Mouse (Mus musculus): Measurements from ENCODE around the gene Dck. TPM values are rescaled to one million over a fixed set of nuclear protein-coding genes. Genes with fewer than 3 reads are reported as not detected.

Dck gene
- polyA plus RNA-seq, 1 experiment from 2014 or later: 123 TPM

DNA sequence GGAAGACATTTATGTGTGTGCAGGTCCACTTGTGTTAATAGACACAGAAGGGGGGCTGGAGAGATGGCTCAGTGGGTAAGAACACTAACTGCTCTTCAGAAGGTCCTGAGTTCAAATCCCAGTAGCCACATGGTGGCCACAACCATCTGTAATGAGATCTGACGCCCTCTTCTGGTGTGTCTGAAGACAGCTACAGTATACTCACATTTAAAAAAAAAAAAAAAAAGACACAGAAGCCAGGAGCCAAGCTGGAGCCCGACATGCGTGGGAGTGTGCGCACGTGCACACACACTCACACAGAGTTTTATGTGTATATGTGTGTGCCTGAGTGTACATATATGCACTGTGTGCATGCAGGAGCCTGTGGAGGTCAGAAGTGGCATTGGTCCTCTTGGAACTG lies 2.2 kb upstream of the Dck start:
- Histone ChIP-seq H3K27ac (no peak overlapping the region), H3K27me3 (no peaks in the 10 kb centered on the region), H3K9ac (no peak overlapping the region), H3K36me3 (ENCODE audit: poor library complexity, severe bottlenecking) (0 out of 2 replicates have a peak, but pooled peaks cover 1% of the 10 kb centered on the region), H3K4me2 (no peak overlapping the region), H3K4me1 (peaks cover 18% of the 10 kb centered on the region), H3K9me3 (replicated peaks) (no peaks in the 10 kb centered on the region), H3K4me3 (no peak overlapping the region)
- ATAC-seq: no peak
- 96% methylated on average over 5 of the region's 5 CpGs for WGBS

DNA sequence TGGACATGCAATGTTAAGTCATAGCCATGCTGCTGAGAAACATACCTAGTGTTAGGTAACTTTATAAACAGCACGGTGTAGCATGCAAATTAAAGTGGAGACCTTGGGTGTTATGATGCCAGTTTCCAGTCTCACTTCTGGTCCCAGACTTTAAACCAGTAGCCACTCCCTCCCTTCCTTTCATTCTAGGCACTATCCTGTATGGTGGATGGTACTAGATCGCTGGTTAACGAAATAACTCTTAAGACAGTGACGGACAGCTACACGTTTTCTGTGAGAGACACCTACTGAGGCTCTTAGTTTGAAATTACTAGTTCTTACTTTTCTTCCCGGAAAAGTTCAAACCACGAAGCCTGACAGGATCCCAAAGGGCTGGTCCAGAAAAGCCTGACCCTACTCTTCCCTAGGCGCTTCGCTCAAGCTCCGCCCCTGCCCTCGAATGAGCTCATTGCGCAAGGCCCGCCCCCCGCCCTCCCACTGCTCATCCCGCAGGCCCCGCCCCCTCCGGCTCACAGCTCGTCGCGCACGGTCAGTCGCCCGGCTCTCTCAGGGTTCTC lies 288 bp upstream of the Dck start:
- Histone ChIP-seq H3K9ac (peak overlapping the region; percentile 69; the same call in 1 of the 2 replicates), H3K36me3 (ENCODE audit: poor library complexity, severe bottlenecking) (peaks cover 16% of the 10 kb centered on the region), H3K4me2 (peak overlapping the region; percentile 65), H3K4me3 (peak overlapping the region; percentile 70), H3K9me3 (replicated peaks) (no peaks in the 10 kb centered on the region), H3K27ac (peak overlapping the region; percentile 95), H3K27me3 (no peaks in the 10 kb centered on the region), H3K4me1 (peaks cover 23% of the 10 kb centered on the region)
- WGBS: 1% methylated on average over 22 of the region's 23 CpGs
- ATAC-seq: peak; percentile 65

DNA sequence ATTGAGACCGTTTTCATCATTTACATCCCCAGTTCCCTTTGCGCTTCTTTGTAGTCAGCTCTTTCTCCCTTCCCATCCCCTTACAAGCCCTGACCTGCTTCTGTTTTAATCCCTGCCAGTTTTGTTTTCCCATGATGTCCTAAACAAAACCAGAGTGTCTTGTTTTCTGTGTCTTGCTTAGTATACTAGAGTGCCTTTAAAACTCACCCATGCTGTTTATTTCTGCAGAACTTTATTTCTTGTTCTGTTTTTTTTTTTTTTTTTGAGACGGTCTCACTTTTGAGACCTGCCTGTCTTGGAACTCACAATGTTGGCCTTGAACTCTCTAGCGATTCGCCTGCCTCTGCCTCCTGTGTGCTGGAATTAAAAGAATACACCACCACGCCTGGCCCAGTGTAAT lies 791 bp downstream of the Dck start:
- Histone ChIP-seq H3K27me3 (no peaks in the 10 kb centered on the region), H3K36me3 (ENCODE audit: poor library complexity, severe bottlenecking) (peaks cover 26% of the 10 kb centered on the region), H3K4me1 (peaks cover 23% of the 10 kb centered on the region), H3K4me3 (peak overlapping the region; percentile 70), H3K27ac (peak overlapping the region; percentile 95), H3K4me2 (peak overlapping the region; percentile 65), H3K9me3 (replicated peaks) (no peaks in the 10 kb centered on the region), H3K9ac (peak overlapping the region; percentile 69)
- ATAC-seq: no peak
- WGBS: 9% methylated on average over 6 of the region's 6 CpGs

DNA sequence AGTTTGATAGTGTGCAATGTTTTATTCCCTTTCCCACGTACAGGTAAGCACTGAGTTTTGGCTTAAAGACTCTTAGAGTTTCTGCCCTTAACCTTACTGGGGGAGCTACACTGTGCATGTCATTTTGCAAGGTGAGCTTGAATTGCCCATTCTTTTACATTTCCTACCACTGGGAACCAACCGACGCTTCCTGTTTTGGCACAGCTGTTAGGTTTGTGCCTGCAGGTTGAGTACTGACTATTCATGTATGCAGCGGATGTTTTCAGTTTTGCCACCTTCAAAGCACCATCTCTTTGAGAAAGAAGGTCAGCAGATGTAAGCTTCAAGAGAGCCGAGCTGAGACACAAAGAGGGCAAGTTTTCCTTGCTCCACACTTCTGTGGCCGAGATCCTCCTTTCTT lies 1.3 kb downstream of the Dck start:
- no peak overlapping the region for H3K27ac ChIP-seq
- no peaks in the 10 kb centered on the region for H3K27me3 ChIP-seq
- no peaks in the 10 kb centered on the region for H3K9me3 ChIP-seq (replicated peaks)
- ATAC-seq: no peak
- peaks cover 23% of the 10 kb centered on the region for H3K4me1 ChIP-seq
- H3K4me3 ChIP-seq: peak overlapping the region; percentile 70
- WGBS: 42% methylated on average over 6 of the region's 6 CpGs
- peaks cover 29% of the 10 kb centered on the region for H3K36me3 ChIP-seq (ENCODE audit: poor library complexity, severe bottlenecking)
- H3K9ac ChIP-seq: peak overlapping the region; percentile 69
- H3K4me2 ChIP-seq: peak overlapping the region; percentile 65

DNA sequence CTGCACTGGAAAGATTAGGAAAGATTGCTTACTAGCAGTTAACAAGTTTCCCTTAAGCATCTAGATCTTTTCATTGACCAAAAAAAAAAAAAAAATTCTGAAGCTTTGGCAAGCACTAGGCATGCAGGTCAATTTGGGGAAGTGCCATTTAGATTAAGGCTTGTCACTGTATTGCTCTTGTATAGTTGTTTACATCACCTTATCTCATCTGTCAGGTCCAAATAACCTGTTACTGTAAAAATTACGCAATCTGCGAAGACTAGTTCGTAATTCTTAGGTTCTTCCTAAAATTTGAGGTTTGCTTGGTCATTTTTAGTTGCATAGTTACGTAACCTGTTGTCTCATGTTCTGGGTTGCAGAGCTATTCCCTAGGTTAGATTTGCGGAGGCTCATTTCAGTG lies 2.1 kb downstream of the Dck start:
- H3K9ac ChIP-seq: peak overlapping the region; percentile 69
- no peaks in the 10 kb centered on the region for H3K9me3 ChIP-seq (replicated peaks)
- H3K4me2 ChIP-seq: peak overlapping the region; percentile 65
- no peaks in the 10 kb centered on the region for H3K27me3 ChIP-seq
- ATAC-seq: no peak
- no peak overlapping the region for H3K27ac ChIP-seq
- peak overlapping the region; percentile 70 for H3K4me3 ChIP-seq
- H3K4me1 ChIP-seq: peaks cover 23% of the 10 kb centered on the region
- WGBS: 94% methylated on average over 5 of the region's 5 CpGs
- H3K36me3 ChIP-seq (ENCODE audit: poor library complexity, severe bottlenecking): peaks cover 36% of the 10 kb centered on the region

DNA sequence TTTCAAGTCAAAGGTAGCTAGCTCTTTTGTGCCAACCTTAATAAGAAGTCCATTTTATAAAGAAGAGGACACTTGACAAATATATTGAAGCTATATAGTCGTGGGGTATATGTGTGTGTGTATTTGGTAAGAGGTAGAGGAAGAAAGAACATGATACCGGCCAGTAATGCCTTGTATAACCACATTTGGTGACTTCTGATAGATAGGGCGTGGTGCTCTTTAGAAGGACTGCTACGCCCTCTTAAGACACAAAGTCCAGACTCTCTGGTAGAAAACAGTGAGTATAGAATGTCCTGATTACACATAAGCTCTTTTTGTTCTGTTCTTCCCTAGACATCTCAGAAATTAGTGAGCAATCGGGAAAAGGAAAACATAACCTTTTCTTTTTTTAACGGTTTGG lies 3.4 kb downstream of the Dck start:
- Histone ChIP-seq H3K4me1 (peaks cover 23% of the 10 kb centered on the region), H3K9ac (no peak overlapping the region), H3K27ac (no peak overlapping the region), H3K36me3 (ENCODE audit: poor library complexity, severe bottlenecking) (peaks cover 48% of the 10 kb centered on the region), H3K4me2 (no peak overlapping the region), H3K4me3 (no peak overlapping the region), H3K27me3 (no peaks in the 10 kb centered on the region), H3K9me3 (replicated peaks) (no peaks in the 10 kb centered on the region)
- WGBS: 92% methylated on average over 6 of the region's 6 CpGs
- no peak for ATAC-seq

DNA sequence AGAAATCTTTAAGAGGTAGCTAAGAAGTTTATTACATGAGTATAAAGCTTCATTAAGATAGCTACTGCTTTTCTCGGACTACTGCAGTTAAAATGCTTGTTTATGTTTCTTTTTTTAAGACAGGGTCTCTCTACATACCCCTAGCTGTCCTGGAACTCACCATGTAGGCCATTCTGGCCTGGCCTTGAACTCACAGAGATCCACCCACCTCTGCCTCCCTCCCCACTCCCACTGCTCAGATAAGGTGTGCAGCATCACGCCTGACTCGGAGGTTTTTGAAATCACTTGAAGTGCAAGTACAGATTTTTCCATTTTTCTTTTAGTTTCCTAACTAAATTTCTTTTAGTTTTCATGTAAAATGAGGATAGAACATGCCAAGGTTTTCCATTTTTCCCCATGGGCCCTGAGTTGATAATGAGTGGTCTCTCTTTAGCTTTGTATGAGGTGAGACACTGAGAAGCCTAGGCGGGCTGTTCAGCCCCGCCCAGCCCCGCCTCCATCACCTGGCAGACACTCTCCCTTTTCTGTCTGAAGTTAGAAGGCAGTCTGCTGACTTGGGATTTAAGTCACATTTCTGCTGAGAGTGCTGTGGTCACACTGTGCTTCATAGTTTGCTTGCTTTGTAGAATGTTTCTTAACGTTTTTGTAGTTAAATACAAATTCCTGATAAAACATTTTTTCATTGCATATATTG lies 17.4 kb downstream of the Dck start:
- Histone ChIP-seq H3K36me3 (ENCODE audit: poor library complexity, severe bottlenecking) (peaks cover 73% of the 10 kb centered on the region), H3K4me3 (no peak overlapping the region), H3K27ac (no peak overlapping the region), H3K4me1 (no peaks in the 10 kb centered on the region), H3K9me3 (replicated peaks) (no peaks in the 10 kb centered on the region), H3K4me2 (no peak overlapping the region), H3K9ac (no peak overlapping the region), H3K27me3 (no peaks in the 10 kb centered on the region)
- WGBS: 85% methylated on average over 7 of the region's 7 CpGs
- no peak for ATAC-seq

DNA sequence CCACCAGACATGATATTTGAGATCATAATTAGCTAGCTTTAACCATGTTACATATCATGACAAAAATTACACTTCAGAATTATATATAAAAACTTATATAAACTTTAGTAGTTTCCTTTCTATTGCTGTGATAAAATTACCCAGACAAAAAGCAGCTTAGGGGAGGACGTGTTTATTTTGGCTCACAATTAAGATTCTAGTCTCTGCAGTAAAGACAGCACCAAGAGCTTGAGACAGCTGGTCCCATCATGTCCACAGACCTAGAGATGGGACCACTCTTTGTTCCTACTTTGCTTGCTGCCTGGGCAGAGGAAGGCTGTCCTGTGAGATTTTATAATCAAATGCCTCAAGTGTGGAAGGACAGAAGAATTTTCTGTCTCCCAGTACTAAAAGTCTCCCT lies 20.3 kb downstream of the Dck start:
- H3K27ac ChIP-seq: no peak overlapping the region; the same call in 1 of the 2 replicates
- no peaks in the 10 kb centered on the region for H3K27me3 ChIP-seq
- H3K9ac ChIP-seq: no peak overlapping the region
- ATAC-seq: no peak
- no peaks in the 10 kb centered on the region for H3K9me3 ChIP-seq (replicated peaks)
- H3K4me1 ChIP-seq: no peaks in the 10 kb centered on the region
- peaks cover 54% of the 10 kb centered on the region for H3K36me3 ChIP-seq (ENCODE audit: poor library complexity, severe bottlenecking)
- H3K4me3 ChIP-seq: no peak overlapping the region
- WGBS: 92% methylated on average over 1 of the region's 1 CpGs
- H3K4me2 ChIP-seq: no peak overlapping the region

DNA sequence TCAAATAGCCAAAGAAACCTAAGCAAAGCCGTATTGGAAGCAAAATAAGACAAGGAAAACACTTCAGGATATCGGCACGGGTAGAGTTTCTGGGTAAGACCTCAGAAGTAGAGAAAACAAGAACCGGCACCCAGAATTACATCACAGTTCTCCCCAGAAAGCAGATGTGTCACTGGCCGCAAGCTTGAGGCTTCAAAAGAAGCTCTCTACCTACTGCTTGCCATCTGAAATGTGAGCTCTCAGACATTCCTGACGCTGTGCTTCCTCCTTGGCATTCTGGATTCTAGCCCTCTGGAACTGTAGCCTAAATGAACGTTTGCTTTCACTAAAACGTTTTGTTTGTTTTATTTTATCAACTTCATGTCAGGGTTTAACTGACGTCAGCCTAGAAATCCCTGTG lies 25.9 kb downstream of the Dck start:
- H3K9ac ChIP-seq: no peak overlapping the region
- peaks cover 12% of the 10 kb centered on the region for H3K36me3 ChIP-seq (ENCODE audit: poor library complexity, severe bottlenecking)
- H3K27me3 ChIP-seq: no peaks in the 10 kb centered on the region
- no peaks in the 10 kb centered on the region for H3K4me1 ChIP-seq
- no peak overlapping the region for H3K4me2 ChIP-seq
- H3K4me3 ChIP-seq: no peak overlapping the region
- H3K27ac ChIP-seq: no peak overlapping the region
- ATAC-seq: no peak
- 59% methylated on average over 9 of the region's 9 CpGs for WGBS
- no peaks in the 10 kb centered on the region for H3K9me3 ChIP-seq (replicated peaks)

DNA sequence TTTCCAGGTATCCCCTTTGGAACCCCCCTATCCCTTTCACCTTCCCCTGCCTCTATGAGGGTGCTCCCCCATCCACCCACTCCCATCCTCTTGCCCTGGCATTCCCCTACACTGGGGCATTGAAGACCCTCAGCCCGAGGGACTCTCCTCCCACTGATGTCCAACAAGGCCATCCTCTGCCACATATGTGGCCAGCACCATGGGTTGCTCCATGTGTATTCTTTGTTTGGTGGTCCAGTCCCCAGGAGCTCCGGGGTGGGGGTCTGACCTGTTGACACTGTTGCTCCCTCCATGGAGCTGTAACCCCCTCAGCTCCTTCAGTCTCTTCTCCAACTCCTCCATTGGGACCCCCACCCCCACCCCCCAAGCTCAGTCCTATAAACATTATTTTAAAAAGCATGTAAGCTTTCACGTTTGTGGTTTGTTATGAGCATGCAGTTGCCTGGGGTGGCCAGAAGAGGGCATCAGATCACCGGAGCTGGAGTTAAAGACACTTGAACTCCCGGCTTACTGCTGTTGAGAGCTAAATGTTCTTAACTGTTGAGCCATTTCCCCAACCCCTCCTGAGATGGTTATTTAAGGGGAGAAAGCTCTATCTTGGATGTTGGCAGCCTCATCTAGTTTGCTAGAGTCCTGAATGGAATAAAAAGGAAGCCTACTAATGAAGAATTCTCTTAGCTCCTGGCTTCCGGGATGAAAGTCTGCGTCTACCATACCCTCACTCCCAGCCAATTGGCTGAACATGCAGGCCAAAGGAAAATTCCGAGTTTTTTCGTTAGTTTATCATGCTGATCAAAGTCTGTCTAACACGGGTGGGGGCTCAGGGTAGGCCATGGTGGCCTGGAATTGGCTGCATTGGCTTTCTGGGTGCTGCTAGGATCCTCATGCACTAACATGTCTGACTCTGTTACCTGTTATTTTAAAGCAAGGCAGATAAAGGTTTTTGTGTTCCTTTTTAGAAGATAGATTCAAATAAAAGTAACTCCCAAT lies 26.8 kb downstream of the Dck start:
- Histone ChIP-seq H3K4me2 (no peak overlapping the region), H3K27me3 (no peaks in the 10 kb centered on the region), H3K9ac (no peak overlapping the region), H3K4me1 (no peaks in the 10 kb centered on the region), H3K36me3 (ENCODE audit: poor library complexity, severe bottlenecking) (peaks cover 3% of the 10 kb centered on the region; the same call in 1 of the 2 replicates), H3K9me3 (replicated peaks) (no peaks in the 10 kb centered on the region), H3K27ac (no peak overlapping the region), H3K4me3 (no peak overlapping the region)
- ATAC-seq: peak; percentile 76
- 41% methylated on average over 10 of the region's 10 CpGs for WGBS

DNA sequence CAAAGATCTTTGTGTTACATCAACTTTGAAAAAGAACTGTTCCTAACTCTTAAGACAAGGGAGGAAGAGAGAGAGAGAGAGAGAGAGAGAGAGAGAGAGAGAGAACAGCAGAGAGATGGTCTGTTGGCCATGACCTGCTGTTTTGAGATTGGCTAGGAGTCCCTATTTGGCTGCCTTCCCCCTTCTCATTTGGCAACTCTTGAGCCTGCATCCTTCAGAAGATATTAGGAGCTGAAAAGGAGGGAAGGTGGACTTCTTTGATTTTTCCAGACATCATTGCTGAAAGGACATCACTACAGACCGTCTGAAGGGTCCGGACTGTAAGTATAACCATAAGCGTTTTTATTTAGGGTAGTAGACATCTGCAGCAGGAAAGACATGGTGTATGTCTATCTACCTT lies 28.9 kb downstream of the Dck start:
- H3K9ac ChIP-seq: no peak overlapping the region
- no peaks in the 10 kb centered on the region for H3K9me3 ChIP-seq (replicated peaks)
- H3K4me3 ChIP-seq: no peak overlapping the region
- no peak for ATAC-seq
- no peaks in the 10 kb centered on the region for H3K27me3 ChIP-seq
- 91% methylated on average over 3 of the region's 3 CpGs for WGBS
- H3K27ac ChIP-seq: no peak overlapping the region
- H3K36me3 ChIP-seq (ENCODE audit: poor library complexity, severe bottlenecking): no peaks in the 10 kb centered on the region
- no peaks in the 10 kb centered on the region for H3K4me1 ChIP-seq
- H3K4me2 ChIP-seq: no peak overlapping the region

Data from forebrain, embryonic 13.5 days (tissue).